Comparison of ENCODE assay signal across 26 mouse cellular contexts in the genomic region with DNA sequence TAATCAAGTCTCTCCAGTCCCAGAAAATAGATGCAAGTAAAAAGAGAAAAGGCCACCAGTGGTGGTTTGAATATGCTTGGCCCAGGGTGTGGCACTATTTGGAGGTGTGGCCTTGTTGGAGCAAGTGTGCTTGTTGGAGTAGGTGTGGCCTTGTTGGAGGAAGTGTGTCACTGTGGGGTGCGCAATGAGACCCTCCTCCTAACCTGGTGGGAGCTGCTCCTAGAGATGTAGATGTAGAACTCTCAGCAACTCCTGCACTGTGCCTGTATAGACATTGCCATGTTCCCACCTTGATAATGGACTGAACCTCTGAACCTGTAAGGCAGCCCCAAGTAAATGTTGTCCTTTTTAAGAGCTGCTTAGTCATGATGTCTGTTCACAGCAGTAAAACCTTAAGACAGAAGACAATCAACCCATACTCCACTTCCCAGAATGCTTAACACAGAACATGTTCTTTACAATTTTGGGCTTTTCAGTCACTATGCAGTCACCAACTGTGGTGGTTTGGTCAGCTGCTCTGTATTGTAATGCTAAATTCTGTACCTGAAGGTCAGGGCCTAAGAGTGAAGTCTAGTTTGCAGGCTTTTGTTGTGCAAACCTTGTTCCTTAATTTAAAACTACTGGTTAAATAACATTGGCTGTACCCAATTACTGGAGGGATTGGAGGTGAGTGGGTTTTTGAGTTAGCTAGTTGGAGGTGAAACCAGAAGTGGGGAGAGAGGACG. TPM values are rescaled to one million over a fixed set of nuclear protein-coding genes. Genes with fewer than 3 reads are reported as not detected.
"Had no signal": no experiment of that assay in that cellular context is flagged by ENCODE, and none has a peak within 500 bp of the region (broad histone marks: within the 10 kb centered on the region; RNA-seq: fewer than 3 reads in every experiment).

No protein-coding gene starts in this region.

- DNase-seq: gastrocnemius, postnatal 14 days; gastrocnemius, postnatal 36 days; heart, adult 11 months; heart, adult 2 months; heart, postnatal 14 days; heart, postnatal 36 days; kidney, adult 11 months; kidney, adult 2 months; kidney, adult 9 months; kidney, postnatal 14 days; kidney, postnatal 36 days; layer of hippocampus, adult 9-11 months; layer of hippocampus, postnatal 36 days; liver; liver, embryonic 13.5 days had no signal

- H3K9ac ChIP-seq: heart, embryonic 13.5 days; heart, embryonic 15.5 days; hindbrain, embryonic 13.5 days; hindbrain, embryonic 15.5 days; kidney, embryonic 15.5 days; limb, embryonic 12.5 days; liver, embryonic 13.5 days had no signal

- H3K27ac ChIP-seq: heart, adult 2 months; heart, embryonic 13.5 days; heart, embryonic 15.5 days; hindbrain, embryonic 13.5 days; hindbrain, embryonic 15.5 days; hindbrain, postnatal 0 days; kidney, embryonic 15.5 days; kidney, postnatal 0 days; limb, embryonic 10.5 days; limb, embryonic 12.5 days; liver, embryonic 13.5 days had no signal

- H3K9me3 ChIP-seq: heart, embryonic 15.5 days; hindbrain, embryonic 13.5 days; hindbrain, embryonic 15.5 days; limb, embryonic 10.5 days; limb, embryonic 12.5 days had no signal

- H3K27me3 ChIP-seq: heart, embryonic 13.5 days; heart, embryonic 15.5 days; hindbrain, embryonic 13.5 days; hindbrain, embryonic 15.5 days; kidney, embryonic 15.5 days; limb, embryonic 12.5 days; liver, embryonic 13.5 days had no signal

- H3K4me3 ChIP-seq: heart, adult 2 months; heart, embryonic 13.5 days; heart, embryonic 15.5 days; hindbrain, embryonic 13.5 days; hindbrain, embryonic 15.5 days; kidney, embryonic 15.5 days; limb, embryonic 10.5 days; limb, embryonic 12.5 days; liver, embryonic 13.5 days had no signal

- H3K4me1 ChIP-seq: heart, embryonic 13.5 days; heart, embryonic 15.5 days; hindbrain, embryonic 13.5 days; hindbrain, embryonic 15.5 days; kidney, embryonic 15.5 days; limb, embryonic 10.5 days; limb, embryonic 12.5 days; liver, embryonic 13.5 days had no signal

RNA-seq across cellular contexts. Expression of gene Pianp, which starts 42.3 kb away (rescaled TPM):
- total RNA-seq: hematopoietic stem cell, adult 5-6 weeks had no signal
- polyA plus RNA-seq: heart, embryonic 11.5 days had no signal
